ENCODE assay signal across 22 mouse cellular contexts in genomic region chr5:69837947-69838710, GRCm38 (mm10).
DNase-seq lines count a peak whose midpoint lies in the region; ATAC-seq lines count a peak whose summit lies in the region.
"Had no signal": no experiment of that assay in that cellular context is flagged by ENCODE, and none has a peak within 500 bp of the region (broad histone marks: within the 10 kb centered on the region; RNA-seq: fewer than 3 reads in every experiment).

No protein-coding gene starts in this region.

- H3K36me3 ChIP-seq in midbrain, embryonic 11.5 days (ENCODE audit: control insufficient read depth, insufficient read depth, low read length), result no peaks in the 10 kb centered on the region
- no peaks in the 10 kb centered on the region for H3K36me3 ChIP-seq in midbrain, embryonic 16.5 days (ENCODE audit: control insufficient read depth, insufficient read depth, low read length)
- H3K36me3 ChIP-seq in neural tube, embryonic 11.5 days (ENCODE audit: control insufficient read depth, insufficient read depth, low read length), result no peaks in the 10 kb centered on the region
- H3K36me3 ChIP-seq in neural tube, embryonic 15.5 days, result no peaks in the 10 kb centered on the region
- H3K36me3 ChIP-seq in midbrain, embryonic 15.5 days (replicated peaks), result no peaks in the 10 kb centered on the region
- H3K36me3 ChIP-seq: forebrain, embryonic 10.5 days; hindbrain, embryonic 13.5 days had no signal

- WGBS in midbrain, embryonic 11.5 days, result 64% methylated on average over 7 of the region's 7 CpGs
- 45% methylated on average over 7 of the region's 7 CpGs for WGBS in midbrain, embryonic 16.5 days
- WGBS in neural tube, embryonic 11.5 days, result 63% methylated on average over 7 of the region's 7 CpGs
- WGBS in neural tube, embryonic 15.5 days, result 72% methylated on average over 7 of the region's 7 CpGs
- 50% methylated on average over 7 of the region's 7 CpGs for WGBS in midbrain, embryonic 15.5 days

- peak; percentile 84 for ATAC-seq in midbrain, embryonic 11.5 days (ENCODE audit: low FRiP score)
- ATAC-seq in midbrain, embryonic 16.5 days, result no peak; the same call in 1 of the 2 replicates
- peak; percentile 58; the same call in 1 of the 2 replicates for ATAC-seq in neural tube, embryonic 11.5 days (ENCODE audit: insufficient read depth, low FRiP score, low TSS enrichment)
- ATAC-seq in neural tube, embryonic 15.5 days (ENCODE audit: low FRiP score), result no peak
- peak; percentile 63; the same call in 1 of the 2 replicates for ATAC-seq in midbrain, embryonic 15.5 days (replicated peaks)
- ATAC-seq: CD4-positive, CD25-positive, alpha-beta regulatory T cell, adult 4 months; forebrain, embryonic 14.5 days; forebrain, postnatal 0 days; hindbrain, postnatal 0 days had no signal

- DNase-seq in midbrain, embryonic 11.5 days (ENCODE audit: low spot score, missing footprints), result no peak
- DNase-seq in neural tube, embryonic 11.5 days (ENCODE audit: low spot score), result no peak
- no peak for DNase-seq in right cerebral cortex, postnatal 14 days
- DNase-seq: adrenal gland, adult 2 months; adrenal gland, postnatal 14 days; cerebellum, adult 11 months; cerebellum, adult 2 months; cerebellum, adult 9-11 months; cerebellum, postnatal 25 days; forebrain, postnatal 0 days; gastrocnemius, adult 2 months; gastrocnemius, postnatal 14 days; heart, adult 11 months had no signal

- H3K27ac ChIP-seq in midbrain, embryonic 11.5 days (ENCODE audit: low read depth, low read length), result no peak overlapping the region
- no peak overlapping the region for H3K27ac ChIP-seq in midbrain, embryonic 16.5 days (ENCODE audit: low read length)
- no peak overlapping the region for H3K27ac ChIP-seq in neural tube, embryonic 11.5 days (ENCODE audit: low read depth, low read length)
- H3K27ac ChIP-seq in neural tube, embryonic 15.5 days (replicated peaks), result no peak overlapping the region
- no peak overlapping the region for H3K27ac ChIP-seq in midbrain, embryonic 15.5 days
- H3K27ac ChIP-seq: forebrain, embryonic 10.5 days; gastrocnemius, adult 2 months; hindbrain, embryonic 13.5 days; hindbrain, postnatal 0 days had no signal

- no peaks in the 10 kb centered on the region for H3K9me3 ChIP-seq in midbrain, embryonic 11.5 days (ENCODE audit: control insufficient read depth, low read length)
- H3K9me3 ChIP-seq in midbrain, embryonic 16.5 days (replicated peaks; ENCODE audit: control insufficient read depth, low read length, poor library complexity, severe bottlenecking), result no peaks in the 10 kb centered on the region
- no peaks in the 10 kb centered on the region for H3K9me3 ChIP-seq in neural tube, embryonic 11.5 days (ENCODE audit: control insufficient read depth, low read length)
- H3K9me3 ChIP-seq in neural tube, embryonic 15.5 days (replicated peaks), result no peaks in the 10 kb centered on the region
- H3K9me3 ChIP-seq in midbrain, embryonic 15.5 days, result no peaks in the 10 kb centered on the region
- H3K9me3 ChIP-seq: forebrain, embryonic 10.5 days; hindbrain, embryonic 13.5 days had no signal

- no peaks in the 10 kb centered on the region for H3K27me3 ChIP-seq in midbrain, embryonic 11.5 days (ENCODE audit: control insufficient read depth, insufficient read depth, low read length)
- no peaks in the 10 kb centered on the region for H3K27me3 ChIP-seq in midbrain, embryonic 16.5 days (ENCODE audit: control insufficient read depth, insufficient read depth, low read depth, low read length)
- no peaks in the 10 kb centered on the region for H3K27me3 ChIP-seq in neural tube, embryonic 11.5 days (ENCODE audit: control insufficient read depth, insufficient read depth, low read length)
- no peaks in the 10 kb centered on the region for H3K27me3 ChIP-seq in neural tube, embryonic 15.5 days (replicated peaks)
- no peaks in the 10 kb centered on the region for H3K27me3 ChIP-seq in midbrain, embryonic 15.5 days (replicated peaks)
- H3K27me3 ChIP-seq: hindbrain, embryonic 13.5 days had no signal

- no peak overlapping the region for H3K4me2 ChIP-seq in midbrain, embryonic 11.5 days
- H3K4me2 ChIP-seq in midbrain, embryonic 16.5 days (ENCODE audit: low read length), result no peak overlapping the region
- H3K4me2 ChIP-seq in neural tube, embryonic 11.5 days (ENCODE audit: low read depth), result no peak overlapping the region
- no peak overlapping the region for H3K4me2 ChIP-seq in neural tube, embryonic 15.5 days
- H3K4me2 ChIP-seq in midbrain, embryonic 15.5 days, result no peak overlapping the region
- H3K4me2 ChIP-seq: heart, embryonic 11.5 days; hindbrain, embryonic 13.5 days had no signal

- H3K9ac ChIP-seq in midbrain, embryonic 11.5 days (ENCODE audit: low read length), result no peak overlapping the region
- H3K9ac ChIP-seq in midbrain, embryonic 16.5 days (ENCODE audit: low read depth, low read length), result no peak overlapping the region
- no peak overlapping the region for H3K9ac ChIP-seq in neural tube, embryonic 11.5 days (ENCODE audit: low read length)
- H3K9ac ChIP-seq in neural tube, embryonic 15.5 days (replicated peaks), result no peak overlapping the region
- no peak overlapping the region for H3K9ac ChIP-seq in midbrain, embryonic 15.5 days
- H3K9ac ChIP-seq: forebrain, postnatal 0 days; hindbrain, embryonic 13.5 days had no signal

- no peak overlapping the region for H3K4me3 ChIP-seq in midbrain, embryonic 11.5 days (ENCODE audit: low read depth, low read length)
- H3K4me3 ChIP-seq in midbrain, embryonic 16.5 days (ENCODE audit: low read depth, low read length), result no peak overlapping the region
- H3K4me3 ChIP-seq in neural tube, embryonic 11.5 days (ENCODE audit: low read depth, low read length), result no peak overlapping the region
- H3K4me3 ChIP-seq in neural tube, embryonic 15.5 days (replicated peaks), result no peak overlapping the region
- H3K4me3 ChIP-seq in midbrain, embryonic 15.5 days, result no peak overlapping the region
- H3K4me3 ChIP-seq: forebrain, embryonic 10.5 days; gastrocnemius, adult 2 months; hindbrain, embryonic 13.5 days had no signal

- H3K4me1 ChIP-seq in midbrain, embryonic 11.5 days (ENCODE audit: control insufficient read depth, insufficient read depth, low read length), result no peaks in the 10 kb centered on the region
- peaks cover 2% of the 10 kb centered on the region; the same call in 1 of the 2 replicates for H3K4me1 ChIP-seq in midbrain, embryonic 16.5 days (ENCODE audit: control insufficient read depth, insufficient read depth, low read length)
- H3K4me1 ChIP-seq in neural tube, embryonic 11.5 days (ENCODE audit: control insufficient read depth, insufficient read depth, low read length), result no peaks in the 10 kb centered on the region
- H3K4me1 ChIP-seq in neural tube, embryonic 15.5 days, result no peaks in the 10 kb centered on the region
- no peaks in the 10 kb centered on the region; the same call in 1 of the 2 replicates for H3K4me1 ChIP-seq in midbrain, embryonic 15.5 days
- H3K4me1 ChIP-seq: forebrain, embryonic 10.5 days; hindbrain, embryonic 13.5 days had no signal

Comparison
In these comparisons a context has a peak if more than half of its experiments do, and no peak if none do; other contexts are left out.
1. ATAC-seq: peak in midbrain, embryonic 11.5 days (single experiment), neural tube, embryonic 11.5 days (single experiment) and midbrain, embryonic 15.5 days (single experiment); none in midbrain, embryonic 16.5 days (single experiment) and neural tube, embryonic 15.5 days (single experiment).